Mouse (Mus musculus): ENCODE measurements around the gene Spg7. TPM values are rescaled to one million over a fixed set of nuclear protein-coding genes. Genes with fewer than 3 reads are reported as not detected.

The Spg7 gene
- 63.2 and 63.7 TPM in 2 replicates for polyA plus RNA-seq (2016; fragmentation: Nextera tagmentation; extraction: Ambion mirVana)

DNA sequence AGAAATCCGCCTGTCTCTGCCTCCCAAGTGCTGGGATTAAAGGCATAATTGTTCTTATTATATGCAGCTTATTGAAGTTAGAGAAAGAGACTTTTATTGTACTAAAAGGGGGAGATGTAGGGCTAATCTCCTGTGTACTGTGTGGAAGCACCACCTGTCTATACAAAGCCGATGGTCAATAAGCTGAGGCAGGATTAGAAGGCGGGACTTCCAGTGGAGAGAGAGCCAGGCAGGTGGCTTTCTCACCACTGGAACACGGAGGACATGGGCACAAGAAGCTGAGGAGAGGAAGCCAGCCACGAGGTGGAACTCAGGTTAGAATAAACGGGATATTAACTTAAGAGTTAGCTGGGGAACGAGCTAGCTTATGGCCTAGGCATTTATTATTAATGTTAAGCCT lies at the start of gene Spg7:
Gene Spg7 (plus strand): TSS at position 222 of the 400 bp plus-strand sequence.
- Histone ChIP-seq H3K9ac (replicated peaks) (no peak within 1 kb of the TSS), H3K4me3 (replicated peaks) (no peak within 1 kb of the TSS), H3K27ac (no peak within 1 kb of the TSS), H3K36me3 (peaks cover 7% of the 10 kb centered on the region), H3K4me1 (replicated peaks) (peaks cover 23% of the 10 kb centered on the region), H3K9me3 (no peaks in the 10 kb centered on the region), H3K4me2 (0 out of 2 replicates have a peak within 1 kb of the TSS, but pooled peaks have one; percentile 66), H3K27me3 (no peaks in the 10 kb centered on the region)
- ATAC-seq (ENCODE audit: insufficient number of reproducible peaks, insufficient read depth, low FRiP score, low TSS enrichment, low read depth) = no peak
- WGBS = 72% methylated on average over 7 of the region's 7 CpGs

GRCm38 (mm10) chr8:123014429-123014828 lies 48.3 kb upstream of the Spg7 start:
- Histone ChIP-seq H3K4me3 (replicated peaks) (no peak overlapping the region), H3K27ac (0 out of 2 replicates have a peak overlapping the region, but pooled peaks have one; percentile 56), H3K36me3 (0 out of 2 replicates have a peak, but pooled peaks cover 7% of the 10 kb centered on the region), H3K9me3 (no peaks in the 10 kb centered on the region), H3K4me2 (no peak overlapping the region), H3K9ac (replicated peaks) (no peak overlapping the region), H3K4me1 (replicated peaks) (peaks cover 23% of the 10 kb centered on the region), H3K27me3 (no peaks in the 10 kb centered on the region)
- no peak for ATAC-seq (ENCODE audit: insufficient number of reproducible peaks, insufficient read depth, low FRiP score, low TSS enrichment, low read depth)
- WGBS = 76% methylated on average over 7 of the region's 7 CpGs

DNA sequence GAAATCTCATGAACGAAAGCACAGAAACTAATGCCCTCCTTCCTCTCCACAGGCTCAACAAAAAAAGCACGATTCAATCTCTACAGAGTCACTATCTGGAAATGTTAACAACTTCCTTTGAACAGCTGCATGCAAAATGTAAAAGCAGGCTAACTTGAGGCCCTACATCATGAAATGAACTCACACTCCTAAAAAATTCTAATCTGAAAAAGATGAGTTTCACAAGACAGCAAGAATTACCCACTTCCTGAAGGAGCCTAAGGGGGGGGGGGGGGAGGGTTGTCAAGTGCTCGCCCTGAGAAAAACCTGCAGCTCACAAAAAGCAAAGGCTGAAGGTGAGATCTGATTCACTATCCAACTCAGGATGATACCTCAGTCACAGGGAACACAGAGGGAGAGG lies 47.7 kb upstream of the Spg7 start:
- no peak overlapping the region for H3K27ac ChIP-seq
- H3K9ac ChIP-seq (replicated peaks) = no peak overlapping the region
- H3K36me3 ChIP-seq = 0 out of 2 replicates have a peak, but pooled peaks cover 5% of the 10 kb centered on the region
- no peaks in the 10 kb centered on the region for H3K27me3 ChIP-seq
- H3K4me3 ChIP-seq (replicated peaks) = no peak overlapping the region
- no peak for ATAC-seq (ENCODE audit: insufficient number of reproducible peaks, insufficient read depth, low FRiP score, low TSS enrichment, low read depth)
- H3K4me2 ChIP-seq = no peak overlapping the region
- H3K4me1 ChIP-seq (replicated peaks) = peaks cover 23% of the 10 kb centered on the region
- no peaks in the 10 kb centered on the region for H3K9me3 ChIP-seq
- WGBS = 62% methylated on average over 3 of the region's 3 CpGs

DNA sequence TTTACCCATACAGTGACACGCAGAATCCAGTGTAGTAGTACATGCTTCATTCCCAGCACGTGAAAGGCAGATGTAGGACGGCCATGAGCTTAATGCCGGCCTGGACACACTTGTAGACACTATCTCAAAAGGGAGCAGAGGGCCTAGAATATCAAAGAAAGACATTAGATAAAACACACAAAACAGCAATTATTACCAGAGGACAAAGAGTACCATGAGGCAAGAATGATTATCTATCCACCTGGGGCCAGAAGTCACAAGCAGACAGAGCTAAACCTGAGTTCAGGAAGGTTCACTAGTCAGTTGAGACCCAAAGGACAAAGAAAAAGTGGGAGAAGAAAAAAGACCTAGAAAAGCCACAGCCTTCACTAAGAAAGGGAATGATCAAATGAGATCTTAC lies 45.6 kb upstream of the Spg7 start:
- WGBS = 93% methylated on average over 4 of the region's 4 CpGs
- no peak overlapping the region for H3K27ac ChIP-seq
- H3K27me3 ChIP-seq = no peaks in the 10 kb centered on the region
- no peak overlapping the region for H3K9ac ChIP-seq (replicated peaks)
- 0 out of 2 replicates have a peak, but pooled peaks cover 5% of the 10 kb centered on the region for H3K36me3 ChIP-seq
- ATAC-seq (ENCODE audit: insufficient number of reproducible peaks, insufficient read depth, low FRiP score, low TSS enrichment, low read depth) = no peak
- H3K4me2 ChIP-seq = no peak overlapping the region
- H3K4me1 ChIP-seq (replicated peaks) = peaks cover 36% of the 10 kb centered on the region
- H3K4me3 ChIP-seq (replicated peaks) = no peak overlapping the region
- no peaks in the 10 kb centered on the region for H3K9me3 ChIP-seq

DNA sequence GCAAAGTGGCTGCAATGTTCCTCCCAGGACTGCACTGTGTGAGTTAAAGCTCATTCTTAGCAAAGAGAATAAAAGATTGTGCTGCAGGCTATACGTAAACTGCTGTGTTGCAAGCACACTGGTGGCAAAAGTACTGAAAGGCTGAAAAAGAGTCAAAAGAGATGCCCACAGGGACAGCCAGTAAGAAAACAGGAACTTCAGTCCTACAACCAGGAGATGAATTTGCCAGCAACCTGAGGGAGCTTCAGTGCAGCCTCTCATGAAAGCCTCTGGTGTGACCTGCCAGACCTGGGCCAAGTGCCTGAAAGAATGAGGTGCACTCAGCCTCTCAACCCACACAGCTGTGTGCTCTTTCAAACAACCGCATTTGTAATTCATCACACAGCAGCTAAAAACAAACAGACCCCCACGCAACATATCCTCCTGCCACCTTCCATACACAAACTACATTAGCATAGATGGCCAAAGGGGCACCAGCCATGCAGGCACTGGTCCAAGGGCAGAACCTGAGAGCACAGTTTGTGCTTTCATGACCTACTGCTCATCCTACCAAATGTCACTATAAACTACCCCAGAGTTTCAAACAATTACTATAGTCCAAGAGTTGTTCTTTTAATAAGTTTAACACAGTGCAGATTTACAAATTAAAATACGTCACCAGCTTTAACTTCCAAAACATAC lies 44.1 kb upstream of the Spg7 start:
- Histone ChIP-seq H3K9me3 (no peaks in the 10 kb centered on the region), H3K4me1 (replicated peaks) (peaks cover 41% of the 10 kb centered on the region), H3K4me2 (no peak overlapping the region), H3K27me3 (no peaks in the 10 kb centered on the region), H3K4me3 (replicated peaks) (no peak overlapping the region), H3K9ac (replicated peaks) (no peak overlapping the region), H3K36me3 (0 out of 2 replicates have a peak, but pooled peaks cover 5% of the 10 kb centered on the region), H3K27ac (no peak overlapping the region)
- WGBS = 81% methylated on average over 4 of the region's 4 CpGs
- no peak for ATAC-seq (ENCODE audit: insufficient number of reproducible peaks, insufficient read depth, low FRiP score, low TSS enrichment, low read depth)

DNA sequence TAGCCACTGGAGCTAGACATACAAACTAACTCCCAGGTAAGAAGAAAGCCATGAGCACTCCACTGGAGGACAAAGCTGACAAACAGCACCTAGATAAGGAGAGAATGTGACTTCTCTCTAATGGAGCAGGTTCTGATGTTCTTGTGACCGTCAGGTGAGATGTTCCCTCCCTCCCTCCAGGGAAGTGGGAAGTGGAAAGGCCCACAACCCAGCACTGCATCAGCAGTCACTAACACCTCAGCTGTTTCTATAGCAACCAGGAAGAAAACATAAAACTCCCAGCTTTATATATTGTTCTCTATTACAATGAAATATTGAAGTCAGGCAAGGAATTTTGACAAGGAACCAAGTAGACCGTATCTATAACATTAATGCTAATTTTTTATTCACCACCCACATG lies 42.7 kb upstream of the Spg7 start:
- no peak overlapping the region for H3K9ac ChIP-seq (replicated peaks)
- no peak overlapping the region for H3K4me2 ChIP-seq
- H3K4me3 ChIP-seq (replicated peaks) = no peak overlapping the region
- H3K9me3 ChIP-seq = no peaks in the 10 kb centered on the region
- H3K36me3 ChIP-seq = peaks cover 10% of the 10 kb centered on the region; the same call in 1 of the 2 replicates
- WGBS = 73% methylated on average over 2 of the region's 2 CpGs
- no peak overlapping the region for H3K27ac ChIP-seq
- no peak for ATAC-seq (ENCODE audit: insufficient number of reproducible peaks, insufficient read depth, low FRiP score, low TSS enrichment, low read depth)
- H3K27me3 ChIP-seq = no peaks in the 10 kb centered on the region
- peaks cover 41% of the 10 kb centered on the region for H3K4me1 ChIP-seq (replicated peaks)

- Histone ChIP-seq H3K9me3 (no peaks in the 10 kb centered on the region), H3K4me1 (replicated peaks) (peaks cover 34% of the 10 kb centered on the region), H3K27ac (0 out of 2 replicates have a peak overlapping the region, but pooled peaks have one; percentile 9), H3K36me3 (peaks cover 10% of the 10 kb centered on the region; the same call in 1 of the 2 replicates), H3K9ac (replicated peaks) (no peak overlapping the region), H3K4me3 (replicated peaks) (no peak overlapping the region), H3K4me2 (no peak overlapping the region), H3K27me3 (no peaks in the 10 kb centered on the region)
- WGBS = 77% methylated on average over 2 of the region's 2 CpGs
- no peak for ATAC-seq (ENCODE audit: insufficient number of reproducible peaks, insufficient read depth, low FRiP score, low TSS enrichment, low read depth)
Measured at GRCm38 (mm10) chr8:123020859-123021258, 41.9 kb upstream of the Spg7 start.

DNA sequence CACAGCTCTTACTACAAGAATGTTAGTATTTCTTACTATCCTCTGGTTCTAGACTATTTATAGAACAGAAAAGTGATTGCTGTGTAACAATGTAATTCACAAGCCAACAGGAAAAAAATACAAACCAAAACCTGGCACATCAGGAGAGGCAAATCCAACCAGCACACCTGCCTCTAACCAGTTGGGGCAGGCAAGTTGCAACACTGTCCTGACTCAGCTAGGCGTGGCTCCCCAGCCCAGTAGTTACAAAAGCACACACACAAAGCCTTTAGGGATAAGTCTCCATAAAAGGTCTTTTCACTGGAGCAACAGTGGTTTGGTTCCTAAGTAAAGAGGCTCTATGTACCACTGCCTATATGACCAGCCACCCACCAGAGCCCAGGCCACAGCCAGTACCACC lies 41.5 kb upstream of the Spg7 start:
- H3K4me1 ChIP-seq (replicated peaks) = peaks cover 34% of the 10 kb centered on the region
- H3K4me3 ChIP-seq (replicated peaks) = no peak overlapping the region
- no peak overlapping the region for H3K27ac ChIP-seq
- no peak overlapping the region for H3K4me2 ChIP-seq
- no peaks in the 10 kb centered on the region for H3K9me3 ChIP-seq
- ATAC-seq (ENCODE audit: insufficient number of reproducible peaks, insufficient read depth, low FRiP score, low TSS enrichment, low read depth) = no peak
- 85% methylated on average over 1 of the region's 1 CpGs for WGBS
- no peak overlapping the region for H3K9ac ChIP-seq (replicated peaks)
- no peaks in the 10 kb centered on the region for H3K27me3 ChIP-seq
- peaks cover 10% of the 10 kb centered on the region; the same call in 1 of the 2 replicates for H3K36me3 ChIP-seq

- no peak overlapping the region for H3K9ac ChIP-seq (replicated peaks)
- peaks cover 34% of the 10 kb centered on the region for H3K4me1 ChIP-seq (replicated peaks)
- no peak overlapping the region; the same call in 1 of the 2 replicates for H3K27ac ChIP-seq
- ATAC-seq (ENCODE audit: insufficient number of reproducible peaks, insufficient read depth, low FRiP score, low TSS enrichment, low read depth) = no peak
- H3K9me3 ChIP-seq = no peaks in the 10 kb centered on the region
- peaks cover 6% of the 10 kb centered on the region for H3K36me3 ChIP-seq
- no peak overlapping the region for H3K4me3 ChIP-seq (replicated peaks)
- no peaks in the 10 kb centered on the region for H3K27me3 ChIP-seq
- H3K4me2 ChIP-seq = no peak overlapping the region
- WGBS = 82% methylated on average over 3 of the region's 3 CpGs
Measured at GRCm38 (mm10) chr8:123022727-123023126, 40.0 kb upstream of the Spg7 start.

GRCm38 (mm10) chr8:123024226-123024625 lies 38.5 kb upstream of the Spg7 start:
- no peak for ATAC-seq (ENCODE audit: insufficient number of reproducible peaks, insufficient read depth, low FRiP score, low TSS enrichment, low read depth)
- H3K27me3 ChIP-seq = no peaks in the 10 kb centered on the region
- H3K27ac ChIP-seq = no peak overlapping the region
- H3K4me1 ChIP-seq (replicated peaks) = peaks cover 19% of the 10 kb centered on the region; the same call in 1 of the 2 replicates
- WGBS = 94% methylated on average over 2 of the region's 2 CpGs
- peaks cover 10% of the 10 kb centered on the region for H3K36me3 ChIP-seq
- H3K9ac ChIP-seq (replicated peaks) = no peak overlapping the region
- H3K4me3 ChIP-seq (replicated peaks) = no peak overlapping the region
- H3K9me3 ChIP-seq = no peaks in the 10 kb centered on the region
- no peak overlapping the region for H3K4me2 ChIP-seq

DNA sequence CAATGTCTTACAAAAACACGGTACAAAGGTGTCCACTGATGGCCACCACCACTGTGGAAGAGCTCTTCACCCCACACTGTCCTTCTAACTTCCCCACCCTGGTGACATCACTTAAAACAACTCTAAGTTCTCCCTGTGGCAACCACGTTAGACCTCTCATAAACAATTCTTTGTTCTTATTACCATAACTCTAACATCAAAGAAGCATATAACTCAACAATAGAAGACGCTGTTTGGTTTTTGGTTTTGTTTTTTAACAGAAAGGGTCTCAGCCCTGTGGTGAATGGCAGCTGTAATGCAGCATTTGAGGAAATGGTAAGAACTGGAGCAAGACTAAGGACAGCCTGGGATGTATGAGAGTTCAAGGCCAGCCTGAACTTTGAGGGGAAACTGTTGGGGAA lies 36.8 kb upstream of the Spg7 start:
- ATAC-seq (ENCODE audit: insufficient number of reproducible peaks, insufficient read depth, low FRiP score, low TSS enrichment, low read depth) = no peak
- WGBS = 83% methylated on average over 3 of the region's 3 CpGs
- peaks cover 10% of the 10 kb centered on the region for H3K36me3 ChIP-seq
- H3K4me3 ChIP-seq (replicated peaks) = no peak overlapping the region
- peaks cover 12% of the 10 kb centered on the region; the same call in 1 of the 2 replicates for H3K4me1 ChIP-seq (replicated peaks)
- H3K27ac ChIP-seq = no peak overlapping the region
- no peak overlapping the region for H3K9ac ChIP-seq (replicated peaks)
- no peak overlapping the region for H3K4me2 ChIP-seq
- no peaks in the 10 kb centered on the region for H3K27me3 ChIP-seq
- no peaks in the 10 kb centered on the region for H3K9me3 ChIP-seq
